In the genomic region with DNA sequence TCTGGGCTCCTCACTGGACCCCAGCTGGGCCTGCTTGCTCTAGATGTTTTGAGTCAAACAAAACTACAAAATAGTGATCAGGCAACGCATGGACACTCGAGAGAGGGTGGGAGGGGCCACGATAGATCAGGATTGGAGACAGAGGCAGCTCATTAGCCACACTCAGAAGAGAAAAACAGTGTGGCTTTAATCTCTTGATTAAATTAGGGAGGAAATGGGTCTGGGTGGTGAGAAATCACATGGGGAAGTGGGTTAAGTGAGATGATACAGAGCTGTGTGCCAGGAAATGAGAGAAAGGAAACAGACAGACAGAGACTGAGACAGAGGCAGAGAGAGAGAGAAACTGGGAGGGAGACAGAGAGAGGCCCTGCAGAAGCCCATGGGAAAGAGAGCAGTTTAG, we compare ENCODE assay signal across 23 mouse cellular contexts. TPM values are rescaled to one million over a fixed set of nuclear protein-coding genes. Genes with fewer than 3 reads are reported as not detected.
"Had no signal": no experiment of that assay in that cellular context is flagged by ENCODE, and none has a peak within 500 bp of the region (broad histone marks: within the 10 kb centered on the region; RNA-seq: fewer than 3 reads in every experiment).

No protein-coding gene starts in this region.

- H3K4me2 ChIP-seq: kidney, embryonic 15.5 days; liver, embryonic 11.5 days; lung, embryonic 15.5 days; midbrain, embryonic 11.5 days; midbrain, embryonic 15.5 days had no signal

- H3K9ac ChIP-seq: kidney, embryonic 15.5 days; lung, embryonic 15.5 days; midbrain, embryonic 15.5 days had no signal

- H3K9me3 ChIP-seq: kidney, embryonic 15.5 days; limb, embryonic 10.5 days; lung, embryonic 15.5 days; midbrain, embryonic 15.5 days had no signal

- H3K4me3 ChIP-seq: kidney, embryonic 15.5 days; left cerebral cortex, adult 2 months; limb, embryonic 10.5 days; lung, embryonic 15.5 days; megakaryocyte, embryonic 14.5 days; midbrain, embryonic 15.5 days had no signal

- DNase-seq: kidney, adult 2 months; kidney, postnatal 14 days; lung, postnatal 14 days; right cerebral cortex, postnatal 14 days; thymus, adult 18-20 months; thymus, postnatal 14 days had no signal

- H3K36me3 ChIP-seq: kidney, embryonic 15.5 days; limb, embryonic 10.5 days; lung, embryonic 15.5 days; midbrain, embryonic 15.5 days had no signal

- ATAC-seq: midbrain, embryonic 15.5 days had no signal

- H3K27me3 ChIP-seq: midbrain, embryonic 15.5 days had no signal

- H3K27ac ChIP-seq: kidney, embryonic 15.5 days; left cerebral cortex, adult 2 months; limb, embryonic 10.5 days; lung, embryonic 15.5 days; macrophage; midbrain, embryonic 15.5 days had no signal

RNA-seq across cellular contexts. Expression of a gene that starts 44.5 kb away (rescaled TPM):
- total RNA-seq: layer of hippocampus, adult 8-10 months; layer of hippocampus, postnatal 14 days; monocyte, adult 5-6 weeks; neutrophil, adult 5-6 weeks had no signal
- polyA plus RNA-seq: kidney, adult 2 months; kidney, embryonic 15.5 days; large intestine, adult 2 months; limb, embryonic 10.5 days; limb, embryonic 14.5 days; liver, embryonic 11.5 days; liver, embryonic 16.5 days; lung, embryonic 15.5 days; macrophage; midbrain, embryonic 11.5 days; stomach, embryonic 14.5 days had no signal
